Mouse (Mus musculus) cerebellum, adult 11 months (tissue): ENCODE measurements around the gene E130308A19Rik.

ENCODE experiments used
- DNase-seq: peaks from one replicate; pipeline ENCODE4 v3.0.0; 2022

E130308A19Rik gene

DNA sequence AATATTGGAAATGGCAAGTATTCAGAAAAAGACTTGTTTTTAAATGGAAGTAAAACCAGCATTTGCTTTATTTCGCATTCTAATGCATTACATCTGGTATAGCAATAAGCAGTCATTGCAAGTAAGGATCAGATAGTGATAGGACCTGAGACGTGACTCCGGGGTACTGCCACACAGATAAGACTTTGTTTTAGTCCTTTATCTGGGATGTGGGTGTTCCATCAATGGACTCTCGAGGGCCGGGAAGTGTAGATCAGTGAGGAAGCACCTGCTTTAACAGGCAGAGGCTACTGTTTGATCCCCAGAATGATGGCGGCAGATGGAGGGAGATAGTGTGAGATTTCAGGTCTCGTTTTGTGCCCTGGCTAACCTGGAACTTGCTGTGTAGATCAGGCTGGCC lies 105.5 kb downstream of the E130308A19Rik start:
- no peak for DNase-seq

DNA sequence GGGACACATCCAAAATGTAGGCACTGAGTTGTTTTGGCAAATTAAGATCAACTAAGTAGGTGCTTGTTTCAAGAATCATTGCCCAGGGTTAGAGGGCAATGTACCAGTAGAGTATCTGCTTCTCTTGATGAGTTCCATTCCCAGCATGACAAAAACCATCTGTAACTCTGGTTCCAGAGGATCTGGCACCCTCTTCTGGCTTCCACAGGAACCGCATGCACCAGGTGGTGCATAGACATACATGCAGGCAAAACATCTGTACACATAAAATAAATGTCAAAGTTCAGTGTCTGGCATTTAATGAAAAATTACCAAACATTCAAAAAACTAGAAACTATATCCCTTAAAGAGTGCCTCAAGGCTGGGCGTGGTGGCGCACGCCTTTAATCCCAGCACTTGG lies 113.3 kb downstream of the E130308A19Rik start:
- DNase-seq, result no peak

DNA sequence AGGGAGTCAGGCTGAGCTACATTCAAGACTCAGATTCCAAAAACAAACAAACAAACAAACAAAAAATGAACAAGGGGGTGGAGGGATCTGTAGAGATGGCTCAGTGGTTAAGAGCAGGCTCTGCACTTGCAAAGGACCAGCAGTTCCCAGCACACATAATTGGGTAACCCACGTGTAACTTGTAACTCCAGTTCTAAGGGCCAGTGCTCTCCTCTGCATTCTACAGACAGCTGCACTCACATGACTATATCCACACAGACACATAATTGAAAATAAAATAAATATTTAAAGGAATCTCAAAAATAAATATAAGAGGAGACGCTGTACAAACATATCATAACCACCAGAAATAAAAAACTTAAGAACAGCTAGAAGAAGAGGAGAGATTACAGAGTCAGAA lies 113.9 kb downstream of the E130308A19Rik start:
- no peak for DNase-seq

GRCm38 (mm10) chr4:59753491-59754140 lies 127.6 kb downstream of the E130308A19Rik start:
- DNase-seq, result no peak

DNA sequence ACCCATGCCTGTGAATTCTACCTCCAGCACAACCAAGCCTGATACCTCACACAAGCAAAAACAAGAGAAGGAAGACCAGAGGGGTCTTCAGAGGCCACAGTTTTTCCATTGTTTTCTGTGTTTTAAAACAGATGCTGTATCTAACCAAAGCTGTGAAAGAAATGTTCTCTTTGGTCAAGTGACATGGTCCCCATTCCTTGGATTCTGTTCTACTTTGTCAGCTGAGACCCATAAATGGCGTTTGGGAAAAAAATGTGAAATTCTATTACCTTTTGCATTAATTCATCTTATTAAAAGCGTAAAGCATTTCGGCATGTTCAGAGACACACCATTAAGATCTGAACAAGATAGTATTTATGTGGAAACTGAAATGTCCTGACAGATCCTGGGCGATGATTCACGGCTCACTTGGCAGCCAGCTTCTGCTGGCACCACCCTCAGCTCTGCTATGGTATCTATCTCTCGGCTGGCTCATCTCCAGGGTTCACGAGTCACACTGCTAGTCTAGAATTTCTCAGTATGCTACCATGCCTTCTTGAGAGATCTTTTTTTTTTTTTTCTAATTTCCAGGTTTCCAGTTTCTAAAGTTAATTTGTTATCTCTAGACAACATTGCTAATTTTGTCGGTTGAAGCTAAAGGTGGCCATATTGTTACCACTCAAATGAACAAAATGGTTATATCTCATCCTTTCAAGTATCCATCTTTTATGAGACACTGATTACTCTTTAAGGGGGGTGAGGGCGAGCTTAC lies 130.5 kb downstream of the E130308A19Rik start:
- DNase-seq, result peak; percentile 76

DNA sequence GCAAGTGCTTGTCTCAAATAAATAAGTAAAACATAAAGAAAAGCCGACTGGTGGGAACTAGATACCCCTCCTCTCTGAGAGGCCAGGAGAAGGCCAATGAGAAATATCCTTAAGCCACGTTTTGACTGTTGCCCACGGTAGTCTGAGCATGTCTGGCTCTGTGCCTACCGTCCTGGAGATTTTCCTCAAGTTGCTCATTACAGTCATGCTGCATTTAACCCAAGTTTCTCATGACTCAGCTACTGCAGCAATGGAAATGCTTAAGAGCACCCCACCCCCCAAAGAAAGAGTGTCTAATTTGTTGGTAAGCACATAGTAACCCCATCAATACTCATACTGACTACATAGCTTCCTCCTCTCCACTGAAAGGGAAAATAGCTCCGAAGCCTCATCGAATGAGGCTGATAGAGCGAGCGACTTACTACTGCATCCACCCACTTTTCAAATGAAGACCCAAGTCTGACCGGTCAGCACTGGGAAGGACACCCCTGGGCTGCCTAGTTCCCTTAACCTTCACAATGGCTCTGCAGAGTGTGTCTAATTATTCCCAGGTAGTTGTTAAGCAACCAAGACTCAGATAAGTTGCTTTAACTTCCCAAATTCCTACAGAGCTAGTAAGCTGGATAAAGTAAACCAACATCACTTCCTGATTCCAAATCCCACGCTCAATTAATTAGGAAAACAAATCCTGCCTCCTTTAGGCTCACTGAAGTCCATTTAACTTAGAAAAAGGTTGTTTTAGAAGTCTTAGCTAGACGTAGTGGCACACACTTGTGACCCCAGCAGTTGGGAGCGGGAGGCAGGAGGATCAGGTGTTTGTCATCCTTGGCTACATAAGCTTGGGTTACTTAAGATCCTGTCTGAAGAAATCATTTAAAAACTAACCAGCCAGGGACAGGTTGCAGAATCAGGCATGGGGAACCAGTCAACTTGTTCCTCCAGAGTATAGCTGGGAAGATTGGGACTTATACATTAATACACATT lies 131.7 kb downstream of the E130308A19Rik start:
- DNase-seq, result no peak

DNA sequence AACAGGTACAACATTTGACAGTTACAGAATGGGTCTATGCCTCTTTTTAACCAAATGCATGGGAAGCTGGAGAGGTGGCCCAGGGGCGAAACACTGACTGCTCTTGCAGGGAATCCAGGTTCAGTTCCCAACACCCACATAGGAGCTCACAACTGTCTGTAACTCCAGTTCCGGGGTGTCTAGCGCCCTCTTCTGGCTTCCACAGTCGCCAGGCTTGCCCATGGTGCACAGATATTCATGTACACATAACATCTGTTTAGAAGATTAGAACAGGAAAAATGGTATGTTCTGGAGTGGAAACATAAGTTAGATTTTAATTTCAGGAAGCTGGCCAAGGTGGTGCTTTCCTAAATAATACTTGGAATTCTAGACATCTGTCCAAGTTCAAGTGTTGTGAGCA lies 134.0 kb downstream of the E130308A19Rik start:
- no peak for DNase-seq

DNA sequence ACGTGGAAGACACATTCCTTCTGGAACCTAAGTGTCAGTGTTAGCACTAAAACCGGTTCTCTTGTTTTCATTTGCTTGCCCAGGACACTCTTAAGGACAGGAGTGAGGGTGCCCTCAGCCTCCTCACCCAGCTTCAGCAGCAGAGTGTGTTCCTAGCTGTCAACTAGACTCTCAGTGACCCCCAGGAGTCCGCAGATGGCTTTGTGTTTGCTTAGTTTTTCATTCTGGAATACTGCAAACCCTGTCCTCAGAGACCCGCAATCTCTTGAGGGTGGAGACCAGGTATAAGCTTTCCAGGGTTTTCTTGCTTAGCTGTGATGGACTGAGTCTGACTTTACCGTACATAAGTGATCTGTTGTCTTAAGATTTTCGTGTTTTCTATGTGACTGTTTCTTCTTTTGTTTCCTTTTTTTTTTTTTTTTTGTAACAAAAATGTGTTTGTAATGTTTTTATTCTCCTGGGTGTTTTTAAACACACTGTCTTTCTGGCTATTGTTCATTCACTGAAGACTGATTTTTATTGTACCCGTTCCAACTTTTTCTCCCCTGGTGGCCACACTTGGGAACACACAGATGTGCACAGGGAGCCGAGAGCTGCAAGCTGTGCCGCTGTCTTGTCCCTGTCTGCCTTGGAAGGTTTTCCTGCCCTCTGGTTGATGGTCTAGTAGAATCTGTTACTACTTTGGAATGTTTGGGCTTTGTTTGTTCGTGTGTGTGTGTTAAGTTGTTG lies 134.8 kb downstream of the E130308A19Rik start:
- DNase-seq, result no peak

GRCm38 (mm10) chr4:59761365-59761729 lies 135.3 kb downstream of the E130308A19Rik start:
- no peak for DNase-seq

DNA sequence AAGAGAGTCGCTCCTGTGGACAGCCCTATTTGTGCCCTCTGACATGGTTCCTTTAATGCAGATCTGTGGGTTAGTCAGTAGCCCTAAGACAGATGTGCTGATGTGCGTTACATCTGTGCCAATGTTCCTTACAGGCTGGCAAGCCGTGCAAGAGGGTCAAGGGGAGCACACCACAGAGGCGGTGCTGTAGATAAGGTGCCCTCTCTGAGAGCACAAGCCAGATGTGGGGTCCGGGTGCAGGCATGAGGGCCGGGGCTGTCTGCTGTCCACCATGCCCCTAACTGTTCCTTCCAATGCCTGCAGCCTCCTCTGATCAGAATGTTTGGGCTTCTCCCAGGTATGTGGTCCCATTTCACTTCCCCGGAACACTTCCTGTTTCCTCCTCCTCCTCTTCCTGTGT lies 138.9 kb downstream of the E130308A19Rik start:
- no peak for DNase-seq

GRCm38 (mm10) chr4:59765385-59766005 lies 139.5 kb downstream of the E130308A19Rik start:
- DNase-seq, result no peak

- no peak for DNase-seq
Measured at GRCm38 (mm10) chr4:59767717-59768116, 141.7 kb downstream of the E130308A19Rik start.

DNA sequence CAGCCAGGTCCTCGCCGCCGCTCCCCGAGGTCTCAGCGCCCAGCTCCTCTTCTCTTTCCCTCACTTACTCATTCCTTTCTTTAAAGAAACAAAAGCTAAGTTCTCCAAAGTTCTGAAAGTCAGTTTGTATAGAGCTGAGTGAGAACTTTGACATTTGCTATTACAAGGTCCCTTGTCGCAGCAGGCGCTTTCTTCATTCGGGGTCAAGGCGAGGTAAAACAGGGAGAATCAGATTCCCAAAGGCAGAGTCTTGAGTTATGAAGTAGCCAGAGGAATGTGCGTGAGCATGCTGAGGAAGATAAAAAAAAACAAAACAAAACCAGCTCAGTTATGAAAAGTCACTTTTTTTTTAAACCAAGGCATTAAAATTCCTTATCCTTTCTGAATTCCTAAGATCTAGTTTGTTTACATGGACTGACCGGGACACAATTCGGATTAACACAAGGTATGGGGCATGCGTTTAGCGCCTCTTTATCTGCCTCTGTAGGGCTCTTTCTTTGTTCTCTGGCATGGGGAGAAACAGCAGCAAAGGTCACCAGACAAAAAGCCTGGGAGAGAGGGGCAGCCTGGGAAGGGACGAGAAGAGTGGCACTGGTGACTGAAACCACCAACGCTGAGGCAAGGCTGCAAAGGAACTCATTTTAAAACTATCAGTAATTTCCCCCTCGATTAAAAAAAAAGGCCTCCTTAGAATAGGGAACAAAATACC lies 146.3 kb downstream of the E130308A19Rik start:
- no peak for DNase-seq

DNA sequence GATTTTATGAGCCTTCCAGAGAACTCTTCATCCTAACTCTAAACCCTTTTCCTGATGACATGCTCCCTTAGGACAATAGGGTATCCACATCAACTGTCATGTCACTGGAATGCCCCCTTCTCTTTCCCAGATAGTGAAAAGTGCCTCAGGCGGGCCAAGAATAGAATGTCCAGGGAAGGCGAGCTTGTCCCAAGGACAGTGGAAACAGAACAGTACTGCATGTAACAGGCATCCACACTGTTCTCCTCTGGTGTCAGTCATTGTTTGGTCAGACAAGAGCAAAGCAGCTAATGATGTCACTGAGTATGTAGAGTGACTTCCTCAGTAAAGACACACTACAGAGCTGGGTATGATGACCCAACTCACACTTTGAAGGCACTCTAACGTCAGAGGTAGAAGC lies 151.8 kb downstream of the E130308A19Rik start:
- no peak for DNase-seq

GRCm38 (mm10) chr4:59780568-59780967 lies 154.6 kb downstream of the E130308A19Rik start:
- DNase-seq, result no peak

DNA sequence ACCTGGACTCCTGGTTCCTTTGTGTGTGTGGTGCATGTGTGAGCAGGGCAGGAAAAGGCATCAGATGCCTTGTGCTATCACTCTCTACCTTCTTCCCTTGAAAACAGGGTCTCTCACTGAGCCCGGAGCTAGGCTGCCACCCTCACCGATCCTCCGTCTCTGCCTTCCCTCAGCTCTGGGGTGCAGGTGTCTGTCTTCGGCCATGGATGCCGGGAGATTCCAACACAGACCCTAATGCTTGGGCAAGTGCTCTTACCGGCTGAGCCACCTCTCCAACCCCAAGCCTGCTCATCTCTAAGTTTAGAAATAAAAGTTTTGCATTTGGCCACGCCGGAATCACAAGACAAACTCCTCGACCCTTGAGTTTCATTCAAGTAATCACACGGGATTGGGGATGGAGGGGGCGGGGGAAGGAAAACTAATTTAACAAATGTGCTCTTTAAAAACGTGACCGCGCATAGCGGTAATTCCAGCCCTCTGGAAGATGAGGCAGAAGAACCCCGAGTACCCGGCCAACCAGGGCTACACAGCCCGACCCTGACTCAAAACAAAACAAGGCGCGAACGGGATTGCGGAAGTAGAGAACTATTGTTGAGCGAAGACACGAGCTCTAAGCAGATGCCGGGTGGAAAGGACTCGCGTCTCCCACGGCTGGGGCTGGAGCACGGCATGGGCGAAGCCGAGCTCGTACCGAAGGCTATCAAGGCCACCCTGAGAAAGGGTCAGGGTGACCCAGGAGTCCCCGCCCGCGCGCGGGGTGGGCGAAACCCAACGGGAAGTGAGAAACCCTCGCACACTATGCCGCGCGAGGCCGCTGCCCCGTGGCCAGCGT lies 157.1 kb downstream of the E130308A19Rik start:
- DNase-seq, result no peak

DNA sequence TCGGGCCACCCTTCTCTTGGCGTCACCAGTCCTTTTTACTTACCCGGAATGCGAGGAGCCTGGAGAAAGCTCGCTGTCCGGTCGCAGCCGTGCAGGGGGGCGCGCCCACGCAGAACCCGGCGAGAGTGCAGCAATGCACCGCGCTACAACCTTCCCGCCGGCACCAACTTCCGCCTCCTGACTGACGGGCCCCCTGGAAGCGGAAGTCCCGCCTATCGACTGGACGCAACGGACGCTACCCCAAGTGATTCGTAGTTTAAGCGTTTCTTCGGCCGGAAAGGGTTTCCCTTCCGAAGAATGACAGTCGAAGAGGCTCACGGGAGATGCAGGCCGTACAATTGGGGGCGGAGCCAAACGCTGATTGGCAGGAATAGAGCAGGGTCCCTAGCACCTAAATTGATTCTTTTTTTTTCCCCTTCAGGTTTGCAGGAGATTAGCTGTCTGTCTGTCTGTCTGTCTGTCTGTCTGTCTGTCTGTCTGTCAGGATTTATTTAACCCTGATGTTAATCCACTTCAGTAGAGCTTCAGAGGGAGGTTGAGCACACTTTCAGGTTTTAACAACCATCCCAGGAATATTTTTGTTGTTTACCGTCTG lies 157.8 kb downstream of the E130308A19Rik start:
- peak; percentile 94 for DNase-seq

- no peak for DNase-seq
Measured at GRCm38 (mm10) chr4:59785412-59785811, 159.4 kb downstream of the E130308A19Rik start.

GRCm38 (mm10) chr4:59786661-59787060 lies 160.7 kb downstream of the E130308A19Rik start:
- DNase-seq, result peak; percentile 71

- no peak for DNase-seq
Measured at GRCm38 (mm10) chr4:59787126-59787525, 161.1 kb downstream of the E130308A19Rik start.
